Mouse (Mus musculus): ENCODE measurements around the gene A3galt2.

The A3galt2 gene

DNA sequence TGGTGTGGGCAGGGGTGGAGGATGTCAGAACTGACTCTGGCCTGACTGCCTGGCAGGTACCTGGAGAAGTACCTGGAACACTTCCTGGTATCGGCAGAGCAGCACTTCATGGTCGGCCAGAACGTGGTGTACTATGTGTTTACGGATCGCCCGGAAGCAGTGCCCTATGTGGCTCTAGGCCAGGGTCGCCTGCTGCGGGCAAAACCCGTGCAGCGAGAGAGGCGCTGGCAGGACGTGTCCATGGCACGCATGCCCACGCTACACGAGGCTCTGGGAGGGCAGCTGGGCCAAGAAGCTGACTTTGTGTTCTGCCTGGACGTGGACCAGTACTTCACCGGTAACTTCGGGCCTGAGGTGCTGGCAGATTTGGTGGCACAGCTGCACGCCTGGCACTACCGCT is 11.8 kb downstream of the A3galt2 start:
- DNase-seq, result no peak

DNA sequence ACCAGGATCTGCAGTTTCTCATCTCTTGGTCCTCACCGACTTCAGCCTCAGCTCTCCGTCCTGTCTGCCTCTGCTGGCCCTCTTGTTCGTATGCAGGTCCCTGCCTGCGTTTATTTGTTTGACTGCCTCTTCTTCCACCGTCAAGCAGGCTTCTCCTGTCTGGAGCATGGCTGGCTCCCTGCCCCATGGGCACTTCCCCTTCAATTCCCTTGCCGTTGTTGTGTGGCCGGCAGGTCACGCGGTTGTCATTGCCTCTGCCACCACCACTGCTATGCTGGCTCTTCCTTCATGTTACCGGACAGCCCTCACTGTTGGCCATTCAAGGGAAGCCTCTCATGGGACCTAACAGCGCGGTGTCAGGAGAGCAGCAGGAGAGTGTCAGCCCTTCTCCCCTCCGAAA is 13.0 kb downstream of the A3galt2 start:
- DNase-seq, result no peak

DNA sequence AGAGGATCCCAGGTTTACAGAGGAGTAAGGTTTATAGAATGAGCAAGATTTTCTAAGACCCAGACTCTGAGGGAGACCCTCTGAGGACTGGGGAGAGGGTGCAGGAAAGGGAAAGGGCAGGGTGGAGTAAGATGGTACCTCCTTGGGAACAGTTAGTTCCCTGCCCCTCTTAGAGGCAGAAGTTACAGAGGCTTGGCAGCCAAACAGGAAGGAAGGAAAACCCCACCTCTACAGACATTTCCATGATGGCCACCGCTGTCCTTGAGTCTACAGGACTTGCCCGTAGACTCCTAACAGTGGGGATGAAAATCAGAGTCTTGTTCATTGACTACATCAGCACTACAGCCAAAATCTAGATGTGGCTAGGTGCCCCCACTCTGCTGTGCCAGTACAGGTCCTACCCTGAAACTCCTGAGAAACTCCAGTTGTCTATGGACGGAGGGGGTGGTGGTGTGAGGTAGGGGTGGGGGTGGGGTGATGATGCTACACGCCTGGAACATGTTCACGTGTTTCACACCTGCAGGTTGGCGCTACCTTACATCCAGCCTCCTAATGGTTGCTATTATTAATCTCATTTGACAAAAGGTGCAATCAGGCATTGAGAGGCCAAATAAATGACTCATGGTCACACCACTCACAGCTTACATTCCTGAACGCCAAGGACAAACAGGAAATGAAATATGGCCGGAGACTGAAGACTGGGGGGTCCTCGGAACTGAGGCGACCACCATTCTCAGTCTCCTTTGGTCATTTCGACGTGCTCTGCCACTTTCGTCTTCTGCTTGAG is 14.6 kb downstream of the A3galt2 start:
- no peak for DNase-seq

DNA sequence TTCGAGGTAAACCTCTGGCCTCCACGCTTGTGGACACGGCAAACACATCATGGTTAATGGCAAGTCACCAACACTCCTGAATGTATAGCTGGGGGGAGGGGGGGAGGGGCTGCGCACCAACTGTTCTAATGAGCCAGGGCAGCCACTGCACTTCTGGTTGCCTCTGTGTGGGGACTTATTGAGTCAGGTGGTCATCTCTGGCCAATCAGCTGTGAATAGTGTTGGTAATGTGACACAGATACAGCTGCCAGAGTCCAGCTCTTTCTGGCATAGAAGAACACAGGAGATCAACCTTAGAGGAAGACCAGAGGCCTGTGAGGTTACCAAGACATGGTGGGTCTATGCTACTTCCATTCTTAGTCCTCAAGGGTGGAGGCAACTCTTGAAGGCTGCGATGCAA is 15.5 kb downstream of the A3galt2 start:
- no peak for DNase-seq

DNA sequence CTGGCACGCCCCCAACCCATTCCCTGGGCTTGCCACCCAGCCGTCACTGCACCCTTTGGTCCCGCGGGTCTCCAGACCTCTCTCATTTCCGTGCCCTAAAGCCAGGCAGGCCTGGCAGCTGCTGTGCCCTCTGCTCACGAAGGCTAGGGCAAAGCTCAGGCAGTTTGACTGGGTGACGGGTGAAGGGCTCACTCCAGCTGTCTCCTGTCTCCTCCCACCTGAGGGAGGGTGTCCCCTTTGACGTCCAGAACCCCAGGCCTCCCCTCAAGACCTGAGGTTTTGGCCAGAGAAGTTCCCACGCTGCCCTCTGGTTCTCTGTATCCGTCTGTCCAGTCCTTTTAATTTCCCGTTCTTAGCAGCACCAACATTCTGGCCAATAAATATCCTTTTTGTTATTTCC is 18.7 kb downstream of the A3galt2 start:
- DNase-seq, result no peak

DNA sequence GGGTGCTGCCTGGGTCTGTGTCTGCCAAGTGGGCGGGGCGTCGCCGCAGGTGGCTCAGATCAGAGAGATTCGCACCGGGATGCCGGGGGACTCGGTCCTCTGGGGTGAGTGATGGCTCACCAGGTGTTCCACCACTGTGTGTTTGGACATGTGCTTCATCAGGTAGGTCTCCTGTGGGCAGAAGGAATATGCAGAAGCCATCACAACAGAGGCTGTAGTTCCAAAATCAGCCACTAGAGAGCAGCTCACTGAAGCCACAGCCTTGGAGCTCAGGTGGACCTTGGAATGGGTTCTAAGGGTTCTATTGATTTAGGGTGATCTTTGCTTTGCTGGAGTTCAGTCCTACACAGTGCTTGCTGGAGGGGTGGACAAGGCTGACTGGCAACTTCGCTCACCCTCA is 19.3 kb downstream of the A3galt2 start:
- peak; percentile 43 for DNase-seq

DNA sequence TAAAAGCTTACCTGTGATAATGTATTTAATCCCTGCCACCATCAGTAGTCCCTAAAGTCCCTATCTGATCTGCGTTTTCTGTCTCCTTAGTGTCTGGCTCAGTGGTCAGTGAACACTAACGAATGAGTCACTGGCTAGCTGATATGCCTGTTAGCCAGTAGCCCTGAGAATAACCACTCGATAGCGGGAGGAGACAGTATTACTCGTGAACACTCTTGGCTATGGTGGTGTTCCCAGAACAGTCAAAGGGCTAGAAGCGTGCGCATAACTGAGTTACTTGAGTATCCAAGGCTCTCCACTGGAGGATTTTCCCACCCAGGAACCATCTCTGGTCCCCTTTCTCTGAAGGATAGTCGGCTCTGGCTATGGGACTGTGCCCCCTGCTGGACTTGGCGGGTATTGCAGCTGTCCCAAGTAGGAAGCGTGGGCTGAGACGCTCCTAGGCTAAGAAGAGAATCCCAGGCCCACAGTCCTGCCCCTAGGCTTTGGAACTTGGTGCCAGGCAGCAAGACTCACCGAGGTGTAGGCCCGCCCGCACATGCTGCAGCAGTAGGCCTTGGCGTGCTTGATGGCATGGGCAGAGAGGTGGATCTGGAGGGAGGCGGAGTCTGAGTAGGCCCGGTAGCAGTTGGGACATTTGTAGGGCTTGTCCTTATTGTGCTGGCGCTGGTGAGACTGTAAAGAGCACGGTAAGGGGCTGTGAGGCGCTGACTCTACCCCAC is 21.6 kb downstream of the A3galt2 start:
- DNase-seq, result peak; percentile 50

DNA sequence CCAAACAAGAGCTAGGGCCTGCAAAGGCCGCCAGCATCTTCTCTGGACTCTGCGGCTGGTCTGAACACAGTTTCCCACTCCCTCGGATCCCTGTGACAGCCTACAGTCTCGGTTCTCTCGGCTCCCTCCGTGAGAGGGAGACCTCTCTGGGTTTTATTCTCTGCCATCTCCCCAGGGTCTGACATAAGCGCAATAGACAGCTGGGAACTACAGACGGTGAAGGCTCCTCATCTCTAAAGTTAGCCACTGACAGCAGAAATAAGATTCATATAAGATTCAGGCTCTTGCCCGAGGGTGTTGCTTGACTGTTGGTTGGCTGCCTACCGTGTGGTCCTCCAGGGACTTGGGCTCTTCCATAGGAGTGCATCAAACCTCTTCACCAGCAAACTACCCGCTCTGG is 22.4 kb downstream of the A3galt2 start:
- DNase-seq, result no peak

DNA sequence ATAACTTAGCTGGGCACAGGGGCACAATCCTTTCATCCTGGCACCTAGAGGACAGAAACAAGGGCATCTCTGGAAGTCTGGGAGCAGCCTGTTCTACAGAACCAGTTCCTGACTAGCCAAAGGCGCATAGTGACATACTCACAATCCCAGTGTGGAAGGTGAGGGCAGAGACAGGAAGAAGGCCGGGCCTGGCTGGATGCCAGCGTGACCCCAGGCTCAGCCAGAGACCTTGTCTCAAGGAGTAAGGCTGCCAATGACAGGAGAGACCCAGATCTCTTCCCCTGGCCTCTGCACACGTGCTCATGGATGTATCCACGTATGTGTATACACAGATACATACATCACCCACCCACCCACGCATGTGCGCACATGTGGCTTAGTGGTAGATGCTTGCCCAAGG is 26.9 kb downstream of the A3galt2 start:
- DNase-seq, result no peak

DNA sequence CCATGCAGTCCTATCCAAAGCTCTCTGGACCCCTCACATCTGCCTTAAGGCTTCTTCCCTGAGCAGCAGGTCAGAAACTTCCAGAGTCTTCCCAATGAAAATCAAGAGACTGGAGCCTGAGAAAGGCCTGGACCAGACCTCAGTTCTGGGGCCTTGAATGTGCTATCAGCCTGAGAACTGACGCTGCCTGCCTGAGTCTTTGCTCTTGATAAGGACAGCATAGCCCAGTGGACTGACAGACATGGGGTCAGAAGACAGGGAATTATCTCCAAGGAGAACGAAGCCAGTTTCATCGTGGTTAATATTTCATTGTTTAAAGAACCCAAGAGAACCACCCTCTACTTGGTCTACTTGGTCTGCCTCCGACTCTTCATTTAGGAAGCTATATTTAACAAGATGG is 27.5 kb downstream of the A3galt2 start:
- no peak for DNase-seq

DNA sequence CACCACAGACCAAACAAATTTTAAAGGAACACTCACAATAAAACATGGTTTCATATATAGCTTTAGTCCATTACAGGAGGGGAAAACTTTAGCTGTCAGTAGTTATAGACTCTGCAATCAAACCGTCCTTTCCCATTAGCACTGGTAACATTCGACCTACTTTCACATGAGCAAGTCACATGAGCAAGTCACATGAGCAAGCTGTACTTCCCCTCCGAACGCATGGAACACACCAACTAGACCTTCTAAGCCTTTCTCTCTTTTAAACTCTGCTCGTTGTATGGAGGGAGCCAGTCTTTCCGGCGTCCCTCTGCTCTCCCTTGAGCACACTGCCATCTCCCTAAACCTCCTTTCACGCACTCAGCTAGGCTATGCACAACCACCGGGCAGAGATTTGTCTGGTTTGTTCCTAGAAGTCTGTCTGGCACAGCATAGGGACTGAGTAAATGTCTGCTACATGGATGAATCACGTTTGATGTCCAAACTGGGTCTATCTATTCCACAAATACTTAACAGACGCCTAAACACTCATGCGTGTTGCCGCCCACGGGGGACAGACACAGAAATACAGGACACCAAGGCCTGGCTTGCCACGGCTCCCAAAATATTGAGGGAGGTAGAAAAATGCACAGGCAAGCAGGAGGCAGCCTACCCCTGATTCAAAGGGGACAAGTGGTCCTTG is 29.9 kb downstream of the A3galt2 start:
- no peak for DNase-seq

DNA sequence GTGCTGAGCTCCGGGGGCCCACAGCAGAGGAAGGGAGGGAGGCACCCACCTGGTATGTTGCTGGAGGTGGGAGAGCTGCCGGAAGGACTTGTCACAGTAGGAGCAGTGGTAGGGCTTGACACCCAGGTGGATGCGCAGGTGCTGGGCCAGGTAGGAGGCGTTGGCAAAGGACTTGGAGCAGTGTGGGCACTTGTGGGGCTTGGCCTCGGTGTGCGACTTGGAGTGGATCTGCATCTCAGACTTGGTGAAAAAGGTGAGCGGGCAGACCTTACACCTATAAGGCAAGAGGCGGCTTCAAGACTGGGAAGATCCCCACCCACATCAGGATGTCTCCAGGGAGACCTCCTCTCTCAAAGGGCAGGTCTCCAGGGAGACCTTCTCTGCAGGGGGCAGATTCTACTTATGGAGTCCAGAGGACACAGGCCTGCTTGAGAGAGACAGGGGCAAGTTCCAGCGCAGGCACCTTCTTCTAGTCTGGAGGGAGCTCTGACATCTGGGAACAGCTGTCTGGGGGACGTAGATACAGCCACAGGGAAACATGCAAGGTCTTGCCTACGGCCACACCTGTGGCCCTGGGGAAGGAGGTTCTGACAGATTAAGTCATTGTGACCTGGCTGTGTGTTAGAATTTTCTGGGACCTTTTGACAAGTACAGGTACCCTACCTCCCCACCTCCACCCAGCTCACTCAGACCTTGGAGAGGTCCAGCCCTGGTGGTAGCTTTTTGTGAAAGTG is 30.9 kb downstream of the A3galt2 start:
- DNase-seq, result no peak

DNA sequence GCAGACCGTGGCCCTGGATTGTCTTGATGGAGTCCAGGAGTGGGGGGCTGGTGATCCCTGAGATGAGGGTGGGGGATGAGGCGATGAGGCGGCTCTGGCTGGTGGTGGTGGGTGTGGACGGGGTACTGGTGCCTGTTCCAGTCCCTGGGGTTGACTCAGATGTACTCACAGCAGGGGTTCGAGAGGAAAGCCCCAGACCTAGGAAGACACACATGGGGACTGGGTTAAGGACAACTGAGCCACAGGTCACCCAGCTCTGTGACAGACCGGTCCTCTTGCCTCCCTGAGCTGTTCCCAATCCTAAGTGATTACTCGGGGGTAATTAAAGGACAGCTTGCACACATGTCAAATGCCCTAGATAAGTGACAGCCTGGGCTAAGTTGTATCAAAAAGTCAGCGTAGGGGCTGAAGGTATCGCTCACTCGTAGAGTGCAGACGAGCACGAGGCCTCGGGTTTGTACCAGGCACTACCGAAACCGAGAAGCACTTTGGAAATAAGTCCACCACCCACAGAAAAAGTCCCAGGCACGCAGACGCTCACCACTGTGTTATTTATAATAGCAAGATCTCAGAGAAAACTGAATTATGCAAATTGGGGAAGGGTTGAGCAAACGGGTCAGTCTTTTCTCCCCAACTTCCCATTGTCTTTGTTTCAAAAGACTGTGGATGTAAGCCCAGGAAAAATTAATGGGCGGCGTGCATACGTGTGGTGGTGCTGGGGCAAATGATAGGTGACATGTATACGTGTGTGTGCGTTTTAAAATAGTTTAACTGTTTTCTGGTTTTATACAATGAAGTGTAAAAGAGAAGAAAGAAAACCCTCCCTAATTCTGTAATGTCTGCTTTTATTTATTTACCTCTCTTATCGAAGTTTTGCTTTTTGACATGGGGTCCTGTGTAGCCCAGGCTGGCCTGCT is 32.1 kb downstream of the A3galt2 start:
- DNase-seq, result no peak

DNA sequence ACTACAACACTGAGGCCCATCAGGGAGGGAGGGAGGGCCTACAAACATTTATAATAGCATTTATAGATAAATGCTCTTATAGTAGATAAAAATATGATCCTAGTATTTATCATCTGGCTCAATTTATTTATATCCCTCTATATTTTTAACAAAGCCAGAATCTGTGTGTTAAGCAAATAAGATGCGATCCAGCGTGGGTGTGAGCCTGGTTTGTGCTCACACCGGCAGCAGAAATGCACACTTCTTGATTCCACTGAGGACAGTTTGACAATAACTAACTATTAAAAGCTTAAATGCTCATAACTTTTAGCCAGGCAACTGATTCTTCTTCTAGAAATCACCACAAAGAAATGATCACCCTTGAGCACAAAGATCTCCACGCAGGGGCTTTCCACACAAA is 32.9 kb downstream of the A3galt2 start:
- DNase-seq, result no peak

DNA sequence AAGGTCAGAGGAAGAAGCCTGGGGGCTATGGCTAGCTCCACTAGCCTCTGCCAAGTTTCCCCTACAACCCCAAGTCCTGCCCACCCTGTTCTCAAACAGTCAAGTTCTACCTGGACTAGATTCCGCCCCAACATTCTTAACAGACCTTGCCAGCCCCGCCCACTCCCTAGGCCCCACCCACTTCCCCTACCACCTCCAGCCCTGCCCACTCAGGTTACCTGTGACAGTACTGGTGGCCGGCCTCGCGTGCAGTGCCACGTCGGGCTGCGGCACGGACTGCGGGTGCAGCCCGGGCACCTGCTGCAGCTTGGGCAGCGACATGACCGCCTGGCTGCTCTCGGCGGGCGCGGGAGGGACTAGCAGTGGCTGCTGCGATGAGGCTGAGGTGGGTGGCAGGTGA is 34.5 kb downstream of the A3galt2 start:
- peak; percentile 63 for DNase-seq

DNA sequence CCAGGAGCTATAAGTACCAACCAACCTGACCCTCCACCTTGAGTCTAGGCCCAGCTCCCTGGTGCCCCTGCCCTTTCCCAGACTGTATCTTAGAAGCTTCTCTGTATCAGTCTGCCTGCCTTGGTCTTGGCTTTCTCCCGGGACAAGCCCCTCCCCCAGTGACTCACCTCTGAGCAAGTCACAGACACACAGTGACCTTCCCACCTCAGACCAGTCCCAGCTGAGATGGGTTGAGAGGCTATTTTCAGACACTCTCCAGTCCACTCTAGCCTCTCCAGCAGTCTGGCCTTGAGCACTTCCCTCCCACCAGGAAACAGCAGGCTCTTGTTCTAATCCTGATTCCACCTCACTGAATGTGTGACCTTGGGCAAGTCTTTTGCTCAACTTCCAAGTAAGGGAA is 38.5 kb downstream of the A3galt2 start:
- DNase-seq, result no peak

DNA sequence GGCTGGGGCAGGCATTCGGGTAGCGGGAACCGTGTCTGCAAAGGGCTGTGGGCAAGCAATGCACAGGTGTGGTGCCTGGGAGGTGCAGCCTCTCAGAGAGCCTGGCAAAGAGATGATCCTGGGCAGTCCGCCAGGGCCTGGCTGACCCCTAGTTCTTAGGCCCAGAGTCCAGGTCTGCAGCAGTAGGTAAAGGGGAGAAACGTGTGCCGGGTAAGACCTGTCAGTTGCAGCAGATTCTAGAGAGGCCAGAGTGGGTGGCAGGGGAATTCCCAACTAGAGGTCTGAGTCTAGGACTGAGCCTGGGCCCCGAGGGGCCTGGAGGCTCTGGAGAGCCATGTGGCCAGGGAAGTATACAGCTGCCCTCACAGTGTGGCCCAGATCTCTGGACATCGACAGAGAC is 39.0 kb downstream of the A3galt2 start:
- peak; percentile 91 for DNase-seq

DNA sequence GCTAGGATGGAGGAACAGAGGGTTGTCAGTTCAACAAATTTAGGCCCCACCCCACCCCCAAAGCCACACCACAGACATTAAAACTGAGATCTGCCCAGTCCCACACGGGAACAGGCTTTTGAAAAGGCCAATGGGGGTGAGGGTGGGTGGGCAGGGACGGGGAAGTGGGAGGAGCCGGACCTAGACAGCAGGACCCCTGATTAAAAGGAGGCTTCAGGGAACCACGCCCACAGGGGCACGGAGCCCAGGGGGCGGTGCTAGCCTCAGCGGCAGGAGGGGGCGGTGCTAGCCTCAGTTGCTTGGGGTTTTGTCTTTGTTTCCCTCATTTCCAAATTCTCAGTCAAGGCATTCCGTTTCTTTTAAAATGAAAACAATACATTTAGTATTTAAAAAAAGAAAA is 40.4 kb downstream of the A3galt2 start:
- no peak for DNase-seq

DNA sequence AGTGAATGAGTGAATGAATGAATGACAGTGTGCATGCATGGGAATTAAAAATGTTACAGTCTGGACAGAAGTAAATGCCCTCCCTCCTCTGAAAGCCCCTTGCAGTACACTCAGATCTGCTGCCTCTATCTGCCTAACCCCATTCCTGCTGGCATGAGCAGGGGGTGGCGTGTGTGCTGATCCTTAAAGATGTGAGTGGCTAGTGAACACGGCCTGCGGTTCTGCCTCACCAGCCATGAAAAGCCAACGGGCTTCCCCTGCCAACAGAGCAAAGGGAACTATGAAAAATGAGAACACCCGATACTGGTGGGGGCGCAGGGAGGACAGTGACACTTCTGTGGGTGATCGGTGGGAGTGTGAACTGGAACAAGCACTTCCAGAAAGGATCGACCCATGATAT is 41.6 kb downstream of the A3galt2 start:
- no peak for DNase-seq

DNA sequence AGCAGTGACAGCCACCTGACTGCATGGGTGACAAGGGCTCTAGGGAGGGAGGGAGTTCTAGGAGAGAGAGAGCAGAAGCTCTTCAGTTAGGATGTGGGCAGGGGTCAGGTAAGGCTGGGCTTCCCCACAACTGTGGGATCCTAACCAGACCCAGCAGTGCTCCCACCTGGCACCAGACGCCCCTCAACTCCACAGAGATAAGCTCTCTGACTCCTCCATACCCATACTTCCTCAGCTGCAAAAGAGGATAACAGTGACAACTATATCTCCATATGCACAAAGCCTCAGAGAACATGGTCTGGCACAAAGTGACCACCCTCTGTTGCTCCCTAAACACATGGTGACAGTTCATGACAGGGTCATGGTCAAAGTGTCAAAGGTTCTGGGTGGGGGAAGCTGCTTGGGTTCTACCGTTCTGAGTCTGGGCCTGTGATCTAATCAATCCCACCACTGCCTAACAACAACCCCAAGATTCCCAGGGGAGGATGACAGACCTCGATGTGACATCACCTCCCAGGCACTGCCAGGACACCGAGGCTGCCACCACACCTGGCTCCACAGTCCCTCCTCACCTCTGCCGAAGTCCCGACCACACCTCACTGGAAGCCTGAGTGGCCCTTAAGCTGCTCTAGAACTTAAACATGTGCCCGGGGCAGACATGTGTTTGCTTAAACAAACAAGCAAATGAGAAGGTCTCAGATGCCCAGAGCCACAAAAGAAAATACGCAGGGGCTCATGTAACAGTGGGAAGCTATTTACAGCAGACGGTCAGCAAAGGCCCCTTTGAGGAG is 46.7 kb downstream of the A3galt2 start:
- DNase-seq, result no peak

DNA sequence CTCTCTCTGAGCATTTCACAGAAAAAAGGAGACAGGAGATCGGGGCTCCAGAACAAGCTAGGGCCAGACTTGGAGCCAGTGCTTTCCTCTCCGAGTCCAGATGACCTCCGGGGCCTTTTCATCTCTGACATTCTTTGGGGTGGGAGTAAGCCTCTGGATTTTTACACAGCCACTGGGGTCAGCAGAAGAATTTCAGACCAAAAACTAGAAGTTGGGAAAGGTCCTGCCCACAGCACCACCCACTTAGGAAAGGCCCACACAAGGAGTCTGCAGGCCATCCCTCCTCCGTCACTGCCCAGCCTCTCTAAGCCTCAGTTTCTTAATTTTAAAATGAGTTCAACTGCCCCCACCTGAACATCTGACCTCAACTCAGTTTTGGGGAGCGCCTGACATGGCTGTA is 48.4 kb downstream of the A3galt2 start:
- peak; percentile 12 for DNase-seq

All from kidney, adult 11 months (tissue).